Comparison of ENCODE assay signal across 8 mouse cellular contexts in genomic region chr15:81670231-81670640, GRCm38 (mm10). TPM values are rescaled to one million over a fixed set of nuclear protein-coding genes. Genes with fewer than 3 reads are reported as not detected.
DNase-seq lines count a peak whose midpoint lies in the region; ATAC-seq and TF ChIP-seq lines count a peak whose summit lies in the region.

No protein-coding gene starts in this region.

- H3K27me3 ChIP-seq in midbrain, embryonic 11.5 days (ENCODE audit: control insufficient read depth, insufficient read depth, low read length), result no peaks in the 10 kb centered on the region
- no peaks in the 10 kb centered on the region for H3K27me3 ChIP-seq in midbrain, embryonic 15.5 days (replicated peaks)
- H3K27me3 ChIP-seq in liver, embryonic 14.5 days (ENCODE audit: control insufficient read depth, insufficient read depth, low read length), result no peaks in the 10 kb centered on the region

- H3K36me3 ChIP-seq in midbrain, embryonic 11.5 days (ENCODE audit: control insufficient read depth, insufficient read depth, low read length), result peaks cover 8% of the 10 kb centered on the region
- H3K36me3 ChIP-seq in midbrain, embryonic 15.5 days (replicated peaks), result peaks cover 22% of the 10 kb centered on the region
- H3K36me3 ChIP-seq in liver, embryonic 14.5 days (replicated peaks; ENCODE audit: control insufficient read depth, insufficient read depth, low read depth), result peaks cover 27% of the 10 kb centered on the region

- 86% methylated on average over 4 of the region's 4 CpGs for WGBS in midbrain, embryonic 11.5 days
- WGBS in midbrain, embryonic 15.5 days, result 92% methylated on average over 4 of the region's 4 CpGs
- WGBS in liver, embryonic 14.5 days (ENCODE audit: insufficient replicate concordance), result 85% methylated on average over 4 of the region's 4 CpGs

- no peak overlapping the region for H3K9ac ChIP-seq in midbrain, embryonic 11.5 days (ENCODE audit: low read length)
- H3K9ac ChIP-seq in midbrain, embryonic 15.5 days, result no peak overlapping the region
- H3K9ac ChIP-seq in liver, embryonic 14.5 days (replicated peaks), result no peak overlapping the region

- peak; percentile 75 for TF ChIP-seq CTCF in liver, embryonic 14.5 days (IDR thresholded peaks at IDR 0.05; ENCODE audit: low read depth)

- H3K9me3 ChIP-seq in midbrain, embryonic 11.5 days (ENCODE audit: control insufficient read depth, low read length), result no peaks in the 10 kb centered on the region
- H3K9me3 ChIP-seq in midbrain, embryonic 15.5 days, result no peaks in the 10 kb centered on the region
- no peaks in the 10 kb centered on the region for H3K9me3 ChIP-seq in liver, embryonic 14.5 days (ENCODE audit: control insufficient read depth, low read length)

- no peak overlapping the region for H3K27ac ChIP-seq in midbrain, embryonic 11.5 days (ENCODE audit: low read depth, low read length)
- no peak overlapping the region for H3K27ac ChIP-seq in midbrain, embryonic 15.5 days
- no peak overlapping the region for H3K27ac ChIP-seq in liver, embryonic 14.5 days

- H3K4me3 ChIP-seq in midbrain, embryonic 11.5 days (ENCODE audit: low read depth, low read length), result no peak overlapping the region
- H3K4me3 ChIP-seq in midbrain, embryonic 15.5 days, result no peak overlapping the region
- H3K4me3 ChIP-seq in liver, embryonic 14.5 days (ENCODE audit: insufficient read depth in 1 of 2, low read depth in 2 of 2, low read length in 2 of 2), result no peak overlapping the region

- DNase-seq in cerebellum, adult 11 months, result peak; percentile 20
- DNase-seq in cerebellum, adult 11-12 months, result no peak
- DNase-seq in midbrain, embryonic 11.5 days (ENCODE audit: low spot score, missing footprints), result peak; percentile 93
- DNase-seq in cerebellum, adult 9-11 months, result peak; percentile 27
- DNase-seq in induced T-regulatory cell, adult 2 months (ENCODE audit: low read depth), result peak; percentile 66
- peak in 2 of 3 experiments; percentile 10 to 11 for DNase-seq in liver, embryonic 14.5 days (ENCODE audit: low read depth in 3 of 3, low spot score in 3 of 3)
- DNase-seq in telencephalon, adult 2 months (ENCODE audit: low read depth, low spot score), result peak; percentile 27

- TF ChIP-seq EP300 in liver, embryonic 14.5 days (IDR thresholded peaks at IDR 0.05; ENCODE audit: low read depth), result no peak

- H3K4me2 ChIP-seq in midbrain, embryonic 11.5 days, result no peak overlapping the region
- no peak overlapping the region for H3K4me2 ChIP-seq in midbrain, embryonic 15.5 days
- H3K4me2 ChIP-seq in liver, embryonic 14.5 days (ENCODE audit: low read depth), result no peak overlapping the region

- ATAC-seq in midbrain, embryonic 11.5 days (ENCODE audit: low FRiP score), result no peak
- ATAC-seq in midbrain, embryonic 15.5 days (replicated peaks), result no peak
- ATAC-seq in liver, embryonic 14.5 days (ENCODE audit: insufficient read depth), result 0 out of 2 replicates have a peak, but pooled peaks have one; percentile 35

- H3K4me1 ChIP-seq in midbrain, embryonic 11.5 days (ENCODE audit: control insufficient read depth, insufficient read depth, low read length), result no peaks in the 10 kb centered on the region
- peaks cover under 1% of the 10 kb centered on the region for H3K4me1 ChIP-seq in midbrain, embryonic 15.5 days
- peaks cover under 1% of the 10 kb centered on the region in 2 experiments; a peak in 3 of 4 replicates for H3K4me1 ChIP-seq in liver, embryonic 14.5 days (replicated peaks; ENCODE audit: control insufficient read depth in 2 of 2, insufficient read depth in 2 of 2, low read length in 1 of 2)

RNA-seq across cellular contexts. Expression of gene L3mbtl2, which starts 6.5 kb away (rescaled TPM):
- polyA plus RNA-seq in midbrain, embryonic 11.5 days (2014; fragmentation: Nextera tagmentation; extraction: Ambion mirVana), result 27.8 and 30.5 TPM in 2 replicates
- 31.5 and 32.1 TPM in 2 replicates for polyA plus RNA-seq in midbrain, embryonic 15.5 days (2015; fragmentation: Nextera tagmentation; extraction: Ambion mirVana)
- polyA plus RNA-seq in liver, embryonic 14.5 days (2012; rRNA removed), result 8.9 and 10.7 TPM in 2 replicates
- polyA plus RNA-seq in liver, embryonic 14.5 days (2014; fragmentation: Nextera tagmentation; extraction: Ambion mirVana), result 10.4 and 12.0 TPM in 2 replicates

RNA-seq across cellular contexts. Expression of gene Chadl, which starts 26.9 kb away (rescaled TPM):
- polyA plus RNA-seq in midbrain, embryonic 11.5 days (2014; fragmentation: Nextera tagmentation; extraction: Ambion mirVana), result 2.5 and 2.8 TPM in 2 replicates
- 31.2 and 33.7 TPM in 2 replicates for polyA plus RNA-seq in midbrain, embryonic 15.5 days (2015; fragmentation: Nextera tagmentation; extraction: Ambion mirVana)
- 0.20 and 0.28 TPM in 2 replicates for polyA plus RNA-seq in liver, embryonic 14.5 days (2012; rRNA removed)
- polyA plus RNA-seq in liver, embryonic 14.5 days (2014; fragmentation: Nextera tagmentation; extraction: Ambion mirVana), result 0.25 and 0.33 TPM in 2 replicates
